Mouse (Mus musculus) left cerebral cortex, adult 18-20 months (tissue): ENCODE data around the gene Ccdc57. TPM values are rescaled to one million over a fixed set of nuclear protein-coding genes. Genes with fewer than 3 reads are reported as not detected.
"Not testable (repeated sequence)": the region's sequence is repeated elsewhere in the genome, so short reads cannot be mapped to it uniquely, and the experiment has no call there.

Experiments
- DNase-seq, 2 experiments: peaks; one replicate each; pipeline ENCODE4 v3.0.0; 2021 to 2022; ENCODE audit warnings: low spot score in 2 of 2, mixed read lengths in 1 of 2
- total RNA-seq, 2 experiments: library from RNA; stranded (reverse); gene quantifications; 2 replicates each; pipeline ENCODE4 v1.2.3; 2021

Gene Ccdc57
- total RNA-seq, 2 experiments from 2014 or later = 7.2 to 9.3 TPM

- DNase-seq = no peak
Measured at GRCm38 (mm10) chr11:120789355-120789754, 143.3 kb downstream of the Ccdc57 start.

- DNase-seq = not testable (repeated sequence)
Measured at GRCm38 (mm10) chr11:120788460-120788859, 144.2 kb downstream of the Ccdc57 start.

GRCm38 (mm10) chr11:120785145-120785544 is 147.5 kb downstream of the Ccdc57 start:
- DNase-seq = peak in 1 of 2 experiments; percentile 1

GRCm38 (mm10) chr11:120784064-120784791 is 148.4 kb downstream of the Ccdc57 start, which contains the start of the genes Rfng and Gps1:
Gene Rfng (minus strand): TSS chr11:120784207.
Gene Gps1 (plus strand): TSS chr11:120784272.
- DNase-seq = peak; percentile 82 to 87

- peak in 1 of 2 experiments; percentile 18 for DNase-seq
Measured at GRCm38 (mm10) chr11:120783426-120784063, 149.1 kb downstream of the Ccdc57 start.

GRCm38 (mm10) chr11:120781361-120781760 is 151.3 kb downstream of the Ccdc57 start:
- DNase-seq = not testable (repeated sequence)

GRCm38 (mm10) chr11:120779876-120780275 is 152.8 kb downstream of the Ccdc57 start:
- DNase-seq = no peak

GRCm38 (mm10) chr11:120777123-120777522 is 155.5 kb downstream of the Ccdc57 start:
- no peak for DNase-seq

Other genes starting within 250 kb of the Ccdc57 start
- 10 to 100 TPM; 19.7 to 20.8 TPM for gene Cenpx, start 219.1 kb downstream of the Ccdc57 start, total RNA-seq
- gene Lrrc45, start 218.9 kb downstream of the Ccdc57 start, total RNA-seq = 10 to 100 TPM; 53.0 to 56.2 TPM
- gene Rac3, start 211.4 kb downstream of the Ccdc57 start, total RNA-seq = 10 to 100 TPM; 28.9 to 38.6 TPM
- 10 to 100 TPM in 1 of 2 experiments, 1 to 10 TPM in 1; 8.5 to 11.9 TPM for gene Dcxr, start 205.6 kb downstream of the Ccdc57 start, total RNA-seq
- 1 to 10 TPM; 1.7 to 2.9 TPM for gene Cbr2, start 200.8 kb downstream of the Ccdc57 start, total RNA-seq
- 10 to 100 TPM; 31.4 to 50.3 TPM for gene Hmga1b, start 170.1 kb downstream of the Ccdc57 start, total RNA-seq
- gene Rfng, start 148.7 kb downstream of the Ccdc57 start, total RNA-seq = 10 to 100 TPM; 53.1 to 56.6 TPM
- 100 to 1,000 TPM; 148 to 152 TPM for gene Gps1, start 148.6 kb downstream of the Ccdc57 start, total RNA-seq
- 10 to 100 TPM; 40.2 to 44.9 TPM for gene Dus1l, start 136.5 kb downstream of the Ccdc57 start, total RNA-seq
- gene Fasn, start 108.3 kb downstream of the Ccdc57 start, total RNA-seq = 100 to 1,000 TPM; 159 to 179 TPM
- gene Slc16a3, start 15.6 kb upstream of the Ccdc57 start, total RNA-seq = 1 to 10 TPM; 3.9 to 4.0 TPM
- gene Csnk1d, start 58.5 kb upstream of the Ccdc57 start, total RNA-seq = 100 to 1,000 TPM; 117 to 135 TPM
- gene Cd7, start 106.5 kb upstream of the Ccdc57 start, total RNA-seq = 1 to 10 TPM; 1.1 to 2.2 TPM
- gene Sectm1b, start 130.7 kb upstream of the Ccdc57 start, total RNA-seq = not detected
- gene Sectm1a, start 148.3 kb upstream of the Ccdc57 start, total RNA-seq = not detected
- gene Tex19.2, start 185.8 kb upstream of the Ccdc57 start, total RNA-seq = not detected
- not detected for gene Tex19.1, start 213.3 kb upstream of the Ccdc57 start, total RNA-seq
- gene Uts2r, start 227.4 kb upstream of the Ccdc57 start, total RNA-seq = under 1 TPM; 0.19 to 0.21 TPM